Mouse (Mus musculus) hindbrain, embryonic 16.5 days (tissue): ENCODE data around the gene Gpr89. TPM values are rescaled to one million over a fixed set of nuclear protein-coding genes. Genes with fewer than 3 reads are reported as not detected.

Experiments
- ATAC-seq: fragments of 200-750 bp; cut with Nextera tagmentation; 2 replicates; pipeline ENCODE4 v1.8.0; 2017; ENCODE audit warnings: moderate TSS enrichment, moderate library complexity
- H3K27ac ChIP-seq: fragments of 300-500 bp; sonication (generic); 2 replicates; pipeline ENCODE4 v1.5.1; 2014; ENCODE audit warnings: low read depth, mild to moderate bottlenecking, control low read depth, low read length, moderate library complexity
- H3K27me3 ChIP-seq: fragments of 300-500 bp; sonication (generic); replicated peaks from 2 replicates; pipeline ENCODE4 v1.6.1; 2014; ENCODE audit warnings: low read length; ENCODE audit not compliant: control insufficient read depth, insufficient read depth
- H3K36me3 ChIP-seq: fragments of 300-500 bp; sonication (generic); 2 replicates; pipeline ENCODE4 v1.6.1; 2014; ENCODE audit warnings: mild to moderate bottlenecking, low read length, moderate library complexity, mixed read lengths; ENCODE audit not compliant: control insufficient read depth, insufficient read depth
- H3K4me1 ChIP-seq: fragments of 300-500 bp; sonication (generic); 2 replicates; pipeline ENCODE4 v1.6.1; 2014; ENCODE audit warnings: low read depth, low read length; ENCODE audit not compliant: control insufficient read depth, insufficient read depth
- H3K4me2 ChIP-seq: fragments of 300-500 bp; sonication (generic); 2 replicates; pipeline ENCODE4 v1.6.1; 2014; ENCODE audit warnings: mild to moderate bottlenecking, low read length, control low read depth, moderate library complexity
- H3K4me3 ChIP-seq: fragments of 300-500 bp; sonication (generic); 2 replicates; pipeline ENCODE4 v1.5.1; 2014; ENCODE audit warnings: mild to moderate bottlenecking, low read length, control low read depth, moderate library complexity
- H3K9ac ChIP-seq: fragments of 300-500 bp; sonication (generic); 2 replicates; pipeline ENCODE4 v1.6.1; 2014; ENCODE audit warnings: low read depth, mild to moderate bottlenecking, control low read depth, low read length, moderate library complexity
- H3K9me3 ChIP-seq: fragments of 300-500 bp; sonication (generic); 2 replicates; pipeline ENCODE4 v1.6.1; 2014; ENCODE audit warnings: mild to moderate bottlenecking, low read length, moderate library complexity; ENCODE audit not compliant: control insufficient read depth
- WGBS: fragments of 180-500 bp; shearing (Covaris S2); extraction: QIAGEN DNeasy Blood & Tissue Kit; methylation state at CpG from one replicate; pipeline ENCODE4 v1.1.7; 2014; 5-methylcytosine and 5-hydroxymethylcytosine counted together
- polyA plus RNA-seq: library from polyadenylated mRNA; unstranded; fragments of >200 nt; fragmentation: Nextera tagmentation; extraction: Ambion mirVana; gene quantifications from 2 replicates; pipeline ENCODE4 v1.2.1, GENCODE M21; 2015

Gene Gpr89
- polyA plus RNA-seq, 1 experiment from 2014 or later = 41.1 TPM

GRCm38 (mm10) chr3:96920991-96921390 lies 15.8 kb upstream of the Gpr89 start:
- no peaks in the 10 kb centered on the region for H3K9me3 ChIP-seq
- no peak overlapping the region for H3K9ac ChIP-seq

GRCm38 (mm10) chr3:96905592-96905991 lies 446 bp upstream of the Gpr89 start:
- ATAC-seq = peak; percentile 54; the same call in 1 of the 2 replicates
- H3K4me3 ChIP-seq = peak overlapping the region; percentile 59
- H3K36me3 ChIP-seq = no peaks in the 10 kb centered on the region
- peak overlapping the region; percentile 82 for H3K9ac ChIP-seq
- H3K4me1 ChIP-seq = peaks cover 9% of the 10 kb centered on the region
- H3K4me2 ChIP-seq = peak overlapping the region; percentile 86
- H3K27ac ChIP-seq = no peak overlapping the region; the same call in 1 of the 2 replicates
- WGBS = 47% methylated on average over 9 of the region's 9 CpGs
- H3K27me3 ChIP-seq = 0 out of 2 replicates have a peak, but pooled peaks cover 3% of the 10 kb centered on the region
- no peaks in the 10 kb centered on the region for H3K9me3 ChIP-seq

More at GRCm38 (mm10) chr3:96920991-96921390, 15.8 kb upstream of the Gpr89 start:
- Histone ChIP-seq H3K4me2 (no peak overlapping the region), H3K36me3 (no peaks in the 10 kb centered on the region), H3K4me3 (no peak overlapping the region), H3K27ac (no peak overlapping the region), H3K4me1 (no peaks in the 10 kb centered on the region), H3K27me3 (no peaks in the 10 kb centered on the region)
- no peak for ATAC-seq
- 79% methylated on average over 7 of the region's 7 CpGs for WGBS

DNA sequence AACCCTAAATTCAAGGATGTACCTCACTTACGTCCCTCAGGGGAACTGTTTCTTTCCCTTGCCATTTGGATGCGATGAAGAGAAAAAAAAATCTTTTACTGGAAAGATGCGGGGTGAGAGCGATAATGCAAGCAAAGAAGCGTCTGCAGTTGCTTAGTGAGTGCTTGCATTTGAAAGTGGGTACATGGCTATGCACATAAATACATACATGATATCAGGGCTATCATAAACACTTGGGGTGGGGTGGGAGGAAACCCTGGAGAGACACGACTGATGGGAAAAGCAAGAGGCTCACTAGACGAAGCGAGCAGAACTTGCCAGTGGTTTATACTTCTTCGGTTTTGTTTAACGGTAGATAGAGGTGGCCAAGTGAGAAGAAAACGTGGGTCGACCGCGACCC lies 753 bp downstream of the Gpr89 start, which contains the start of gene Gja5:
Gja5 (plus strand) TSS at position 301 of the 400 bp plus-strand sequence.
- H3K27ac ChIP-seq = peak within 1 kb of the TSS; percentile 55
- H3K27me3 ChIP-seq = 0 out of 2 replicates have a peak, but pooled peaks cover 3% of the 10 kb centered on the region
- ATAC-seq = 0 out of 2 replicates have a peak, but pooled peaks have one; percentile 4
- peak within 1 kb of the TSS; percentile 59 for H3K4me3 ChIP-seq
- 10% methylated on average over 14 of the region's 14 CpGs for WGBS
- H3K36me3 ChIP-seq = no peaks in the 10 kb centered on the region
- no peaks in the 10 kb centered on the region for H3K9me3 ChIP-seq
- peaks cover 9% of the 10 kb centered on the region for H3K4me1 ChIP-seq
- H3K9ac ChIP-seq = peak within 1 kb of the TSS; percentile 82
- H3K4me2 ChIP-seq = peak within 1 kb of the TSS; percentile 86

DNA sequence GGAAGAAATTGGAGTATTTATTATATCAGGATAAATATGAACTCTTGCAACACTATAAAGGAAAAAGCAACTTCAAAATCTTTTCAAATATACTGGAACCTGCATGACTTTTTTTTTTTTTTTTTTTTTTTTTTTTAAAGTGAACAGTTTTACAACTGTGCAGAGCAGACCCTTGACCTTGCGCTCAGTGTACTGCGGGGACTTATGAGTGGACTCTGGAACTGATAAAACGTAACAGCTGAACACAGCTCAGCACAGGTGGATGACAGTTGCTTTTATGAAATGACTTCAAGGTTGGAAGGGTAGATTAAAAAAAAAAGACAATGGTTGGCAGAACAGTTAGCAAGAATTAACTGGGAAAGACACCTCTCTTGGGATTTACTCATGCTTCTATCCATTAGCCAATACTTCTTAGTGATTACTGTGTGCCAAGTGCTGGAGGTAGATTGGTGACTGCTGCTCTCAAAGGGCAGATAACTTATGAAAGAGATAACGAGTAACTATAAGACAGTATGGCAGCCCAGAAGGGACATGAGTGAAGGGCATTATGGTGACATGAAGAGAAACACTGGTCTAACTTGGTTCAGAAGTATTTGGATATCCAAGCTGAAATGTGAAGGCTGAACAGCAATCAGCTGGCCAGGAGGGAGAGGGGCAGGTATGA lies 2.7 kb downstream of the Gpr89 start:
- Histone ChIP-seq H3K27me3 (no peaks in the 10 kb centered on the region), H3K27ac (no peak overlapping the region), H3K4me2 (no peak overlapping the region), H3K9me3 (no peaks in the 10 kb centered on the region), H3K4me3 (no peak overlapping the region), H3K4me1 (peaks cover 9% of the 10 kb centered on the region), H3K9ac (no peak overlapping the region), H3K36me3 (no peaks in the 10 kb centered on the region)
- ATAC-seq = no peak
- 91% methylated on average over 4 of the region's 4 CpGs for WGBS

GRCm38 (mm10) chr3:96883690-96884089 lies 21.5 kb downstream of the Gpr89 start:
- Histone ChIP-seq H3K27me3 (no peaks in the 10 kb centered on the region), H3K36me3 (peaks cover 37% of the 10 kb centered on the region), H3K9me3 (no peaks in the 10 kb centered on the region), H3K4me1 (no peaks in the 10 kb centered on the region), H3K9ac (no peak overlapping the region), H3K27ac (no peak overlapping the region), H3K4me2 (no peak overlapping the region), H3K4me3 (no peak overlapping the region)
- no peak for ATAC-seq
- 95% methylated on average over 7 of the region's 7 CpGs for WGBS

DNA sequence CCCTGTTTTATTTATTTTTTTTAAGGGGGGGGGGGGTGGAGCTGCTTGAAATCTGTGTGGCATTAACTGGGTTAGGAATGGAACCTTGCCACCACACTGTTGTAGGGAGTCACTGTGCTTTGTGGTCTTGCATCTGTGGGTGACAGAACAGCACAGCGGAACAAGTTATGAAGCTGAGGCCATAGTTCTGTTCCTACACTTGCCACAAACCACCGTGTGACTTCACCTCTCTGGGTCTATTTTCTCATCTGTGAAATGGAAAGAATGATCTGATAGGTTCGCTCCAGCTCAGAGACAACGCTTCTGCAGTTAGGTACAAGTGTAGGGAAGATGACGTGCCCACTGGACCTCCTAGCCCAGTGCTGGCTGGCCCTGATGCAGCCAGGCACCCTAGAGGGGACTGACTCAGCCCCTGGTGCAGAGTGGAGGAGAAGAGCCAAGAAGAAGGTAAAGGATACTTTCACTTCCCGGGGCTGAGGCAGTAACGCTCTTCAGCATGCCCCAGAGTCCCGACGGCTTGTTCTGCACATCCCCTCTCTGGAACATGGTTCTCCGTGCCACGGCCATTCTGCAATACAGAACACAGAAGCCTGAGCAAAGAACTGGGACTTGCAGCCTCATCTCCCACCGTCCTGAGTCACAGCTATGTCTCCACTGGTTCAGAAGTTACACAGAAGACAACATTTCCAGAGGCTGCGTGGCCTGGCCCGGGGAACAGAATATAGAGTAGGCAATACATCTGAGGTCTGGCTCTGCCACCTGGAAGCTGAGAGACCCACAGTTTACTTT lies 22.9 kb downstream of the Gpr89 start:
- ATAC-seq = no peak
- Histone ChIP-seq H3K27ac (no peak overlapping the region), H3K36me3 (peaks cover 28% of the 10 kb centered on the region), H3K4me1 (no peaks in the 10 kb centered on the region), H3K4me2 (no peak overlapping the region), H3K9me3 (no peaks in the 10 kb centered on the region), H3K4me3 (no peak overlapping the region), H3K27me3 (no peaks in the 10 kb centered on the region), H3K9ac (no peak overlapping the region)
- WGBS = 95% methylated on average over 14 of the region's 14 CpGs

- Histone ChIP-seq H3K4me2 (no peak overlapping the region), H3K9me3 (no peaks in the 10 kb centered on the region), H3K4me3 (no peak overlapping the region), H3K27ac (no peak overlapping the region), H3K36me3 (peaks cover 27% of the 10 kb centered on the region), H3K4me1 (no peaks in the 10 kb centered on the region), H3K9ac (no peak overlapping the region), H3K27me3 (no peaks in the 10 kb centered on the region)
- 80% methylated on average over 6 of the region's 6 CpGs for WGBS
- ATAC-seq = no peak
These were observed 23.6 kb downstream of the Gpr89 start for GRCm38 (mm10) chr3:96881557-96881956.

- Histone ChIP-seq H3K4me1 (no peaks in the 10 kb centered on the region), H3K9ac (no peak overlapping the region), H3K27ac (no peak overlapping the region), H3K4me3 (no peak overlapping the region), H3K9me3 (no peaks in the 10 kb centered on the region), H3K36me3 (peaks cover 27% of the 10 kb centered on the region), H3K27me3 (no peaks in the 10 kb centered on the region), H3K4me2 (no peak overlapping the region)
- 92% methylated on average over 4 of the region's 4 CpGs for WGBS
- peak; percentile 42; the same call in 1 of the 2 replicates for ATAC-seq
These were observed 24.8 kb downstream of the Gpr89 start for GRCm38 (mm10) chr3:96880385-96880784.

GRCm38 (mm10) chr3:96879536-96879935 lies 25.6 kb downstream of the Gpr89 start:
- WGBS = 91% methylated on average over 9 of the region's 9 CpGs
- no peak for ATAC-seq
- no peaks in the 10 kb centered on the region for H3K9me3 ChIP-seq
- H3K36me3 ChIP-seq = peaks cover 31% of the 10 kb centered on the region
- no peaks in the 10 kb centered on the region for H3K27me3 ChIP-seq
- no peak overlapping the region for H3K4me3 ChIP-seq
- no peak overlapping the region for H3K9ac ChIP-seq
- H3K4me2 ChIP-seq = no peak overlapping the region
- no peak overlapping the region for H3K27ac ChIP-seq
- no peaks in the 10 kb centered on the region for H3K4me1 ChIP-seq
